Mouse (Mus musculus): ENCODE measurements around the gene Dapl1.

Dapl1 gene

GRCm38 (mm10) chr2:59484438-59484837 lies at the start of gene Dapl1:
Dapl1 (plus strand) TSS chr2:59484653.
- no peak for DNase-seq

GRCm38 (mm10) chr2:59434820-59435219 lies 49.6 kb upstream of the Dapl1 start:
- DNase-seq = no peak

- DNase-seq = peak; percentile 25
Measured at GRCm38 (mm10) chr2:59437684-59438393, 46.6 kb upstream of the Dapl1 start.

- peak; percentile 75 for DNase-seq
Measured at GRCm38 (mm10) chr2:59438479-59438935, 45.9 kb upstream of the Dapl1 start.

DNA sequence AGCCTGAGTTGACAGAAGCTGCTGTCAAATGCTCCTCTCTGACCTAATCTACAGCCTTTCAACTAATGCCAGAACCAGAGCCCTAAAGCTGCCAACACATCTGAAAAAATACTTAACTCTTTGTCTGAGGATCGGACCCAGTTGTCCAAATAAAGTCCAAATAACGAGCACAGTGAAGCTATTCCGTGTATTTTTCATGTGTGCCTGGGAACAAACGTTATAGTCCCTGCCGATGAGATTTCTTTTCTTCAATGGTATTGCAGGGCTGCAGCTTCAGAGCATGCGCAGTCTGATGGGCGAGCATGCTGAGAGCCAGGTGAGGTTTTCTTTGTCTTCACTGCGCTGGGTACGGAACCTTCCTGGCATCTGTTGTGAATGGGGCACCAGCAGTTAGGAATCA lies 44.6 kb upstream of the Dapl1 start:
- DNase-seq = no peak

- peak; percentile 79 for DNase-seq
Measured at GRCm38 (mm10) chr2:59440481-59440880, 44.0 kb upstream of the Dapl1 start.

GRCm38 (mm10) chr2:59441681-59442080 lies 42.8 kb upstream of the Dapl1 start:
- DNase-seq = no peak

DNA sequence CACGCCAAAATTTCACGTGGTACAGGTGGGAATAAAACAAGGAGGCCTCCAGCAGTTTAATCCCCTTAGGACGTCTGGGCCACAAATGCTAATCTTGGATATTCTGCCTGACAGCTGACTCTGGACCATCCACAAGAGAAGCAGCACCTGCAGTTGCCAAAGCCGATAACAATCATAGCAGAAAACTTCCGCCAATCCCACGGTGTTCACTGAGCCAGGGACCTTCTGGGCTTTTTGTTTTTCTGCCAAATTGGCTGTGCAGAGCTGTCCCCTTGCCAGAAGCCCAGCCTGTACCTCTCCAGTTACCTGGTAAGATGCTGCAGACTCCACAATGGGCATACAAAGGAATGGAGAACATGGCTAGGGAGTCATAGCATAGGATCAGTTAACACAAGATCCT lies 37.8 kb upstream of the Dapl1 start:
- no peak for DNase-seq

GRCm38 (mm10) chr2:59447712-59448111 lies 36.7 kb upstream of the Dapl1 start:
- no peak for DNase-seq

DNA sequence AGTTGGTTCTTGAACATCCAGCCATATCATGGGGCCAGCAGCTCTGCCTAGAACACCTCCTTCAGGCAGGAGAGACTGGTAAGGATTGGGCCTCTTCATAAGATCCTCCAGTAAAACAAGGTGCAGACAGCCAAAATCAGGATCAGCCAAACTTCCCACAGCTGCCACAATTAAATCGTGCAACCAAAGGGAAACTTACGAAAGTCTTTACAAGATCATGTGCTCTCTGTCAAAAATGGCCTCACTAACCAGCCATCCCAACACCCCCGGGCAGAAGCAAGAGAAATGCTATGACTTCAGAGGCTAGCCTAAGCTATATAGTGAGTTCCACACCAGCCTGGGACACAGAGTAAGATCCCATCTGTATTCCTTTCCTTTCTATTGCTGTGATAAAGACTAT lies 35.9 kb upstream of the Dapl1 start:
- no peak for DNase-seq

DNA sequence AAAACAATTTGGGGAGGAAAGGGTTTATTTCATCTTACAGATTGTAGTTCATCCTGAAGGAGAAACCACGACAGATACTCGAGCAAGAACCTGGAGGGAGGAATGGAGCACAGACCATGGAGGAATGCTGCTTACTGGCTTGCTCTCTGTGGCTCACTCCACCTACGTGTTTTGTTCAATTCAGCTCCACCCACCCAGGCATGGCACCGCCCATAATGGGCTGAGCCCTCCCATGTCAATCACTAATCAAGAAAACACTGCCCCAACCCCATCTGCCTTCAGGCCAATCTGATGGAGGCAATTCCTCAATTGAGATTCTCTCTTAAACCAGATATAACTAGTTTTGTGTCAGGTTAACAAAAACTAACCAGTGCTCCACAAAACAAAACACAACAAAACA lies 35.5 kb upstream of the Dapl1 start:
- DNase-seq = no peak

DNA sequence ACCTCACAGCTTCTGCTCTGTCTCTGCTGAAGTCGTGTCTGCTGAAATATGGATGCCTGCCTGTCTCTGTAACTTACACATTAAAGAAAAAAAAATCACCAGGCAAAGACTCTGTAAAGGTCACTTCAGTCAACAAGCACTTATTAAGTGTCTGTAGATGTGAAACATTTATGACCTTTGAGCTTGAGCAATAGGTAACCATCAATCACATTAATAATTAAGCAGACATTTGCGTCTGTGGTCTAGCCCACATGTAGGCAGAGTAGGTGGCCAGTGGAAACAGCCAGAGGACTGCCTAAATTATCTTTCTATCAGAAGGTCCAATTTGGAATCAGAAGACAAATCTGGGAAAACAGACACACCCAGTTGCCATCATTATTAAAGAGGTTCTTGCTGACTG lies 32.8 kb upstream of the Dapl1 start:
- DNase-seq = no peak

- no peak for DNase-seq
Measured at GRCm38 (mm10) chr2:59452102-59452501, 32.4 kb upstream of the Dapl1 start.

- no peak for DNase-seq
Measured at GRCm38 (mm10) chr2:59462086-59462485, 22.4 kb upstream of the Dapl1 start.

GRCm38 (mm10) chr2:59463428-59464182 lies 20.8 kb upstream of the Dapl1 start:
- DNase-seq = no peak

GRCm38 (mm10) chr2:59465671-59466070 lies 18.8 kb upstream of the Dapl1 start:
- DNase-seq = no peak

DNA sequence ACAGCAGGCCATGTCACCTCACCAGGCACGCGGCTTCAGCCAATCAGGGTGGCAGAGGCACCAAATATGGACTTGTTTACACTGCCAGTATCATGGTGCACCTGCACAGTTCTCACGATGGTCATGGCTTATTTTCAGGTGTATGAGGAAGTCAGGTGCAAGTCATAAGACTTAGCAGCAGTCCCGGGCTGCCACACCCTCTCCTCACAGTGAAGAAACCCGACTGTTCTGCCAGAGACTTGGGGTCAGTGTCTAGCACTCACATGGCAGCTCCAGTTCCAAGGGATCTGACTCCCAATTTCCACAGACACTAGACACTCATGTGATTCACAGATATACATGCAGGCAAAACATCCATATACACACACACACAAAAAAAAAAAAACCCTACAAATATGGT lies 18.1 kb upstream of the Dapl1 start:
- DNase-seq = no peak

DNA sequence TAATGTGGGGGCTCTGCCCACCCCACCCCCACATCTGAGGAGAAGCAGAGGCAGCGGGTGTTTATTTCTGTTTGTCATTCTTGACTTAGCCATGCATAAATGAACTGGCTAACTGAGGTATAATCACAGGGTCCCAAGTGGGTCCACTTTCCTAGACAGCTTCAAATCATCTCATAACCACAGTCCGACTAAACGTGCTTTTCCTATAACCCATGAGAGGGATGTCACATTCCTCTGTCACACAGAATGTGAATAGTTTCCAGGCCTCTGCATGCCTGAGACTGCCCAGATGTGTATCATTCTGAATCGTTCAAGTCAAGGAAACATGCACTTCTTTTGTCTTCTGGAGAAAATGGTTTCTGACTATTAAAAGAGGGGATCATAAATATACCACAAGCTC lies 17.4 kb upstream of the Dapl1 start:
- no peak for DNase-seq

- DNase-seq = peak; percentile 13
Measured at GRCm38 (mm10) chr2:59467976-59468375, 16.5 kb upstream of the Dapl1 start.

- DNase-seq = peak; percentile 63
Measured at GRCm38 (mm10) chr2:59469590-59470245, 14.7 kb upstream of the Dapl1 start.

GRCm38 (mm10) chr2:59470326-59471031 lies 14.0 kb upstream of the Dapl1 start:
- peak; percentile 61 for DNase-seq

DNA sequence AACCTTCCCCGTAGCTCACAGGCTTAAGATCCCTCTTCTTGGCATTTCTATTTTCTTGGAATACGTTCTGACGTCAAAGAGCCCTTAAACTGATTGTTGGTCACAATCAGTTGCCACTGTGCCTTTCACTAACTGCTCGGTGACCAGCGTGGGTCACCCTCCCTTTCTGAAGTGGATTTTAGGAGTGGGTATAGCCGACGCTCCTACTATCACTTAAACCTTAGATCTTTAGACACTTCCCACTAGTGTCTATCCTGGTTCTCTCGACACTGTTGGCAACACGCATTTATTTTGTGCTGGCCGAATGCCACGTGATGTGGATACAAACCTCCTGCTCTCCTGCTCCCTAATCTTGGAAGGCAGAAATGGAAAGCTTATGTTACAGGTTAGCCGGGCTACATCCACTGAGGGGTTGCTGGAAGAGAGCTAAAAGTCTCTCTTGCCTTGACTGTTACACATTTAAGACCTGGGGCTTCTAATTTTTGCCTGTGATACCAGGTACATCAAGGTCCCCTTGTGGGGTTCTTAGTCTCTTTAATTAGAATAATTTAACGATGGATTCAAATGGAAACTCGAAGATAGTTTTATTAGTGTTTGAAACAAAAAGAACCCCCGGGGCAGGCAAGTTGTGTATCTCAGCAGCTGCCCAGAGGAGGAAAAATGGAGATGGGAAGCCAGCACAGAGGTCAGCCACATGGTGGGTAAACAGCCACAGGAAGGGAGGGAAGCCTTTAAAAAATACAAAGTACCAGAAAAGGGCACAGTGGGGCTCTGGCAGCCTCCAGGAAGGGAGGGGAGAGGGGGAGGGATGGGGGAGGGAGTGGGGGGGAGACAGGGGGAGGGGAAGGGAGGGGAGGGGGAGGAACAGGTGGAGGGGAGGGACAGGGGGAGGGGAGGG lies 13.2 kb upstream of the Dapl1 start:
- DNase-seq = no peak
